13 mouse cellular contexts compared by ENCODE assay signal in the genomic region with DNA sequence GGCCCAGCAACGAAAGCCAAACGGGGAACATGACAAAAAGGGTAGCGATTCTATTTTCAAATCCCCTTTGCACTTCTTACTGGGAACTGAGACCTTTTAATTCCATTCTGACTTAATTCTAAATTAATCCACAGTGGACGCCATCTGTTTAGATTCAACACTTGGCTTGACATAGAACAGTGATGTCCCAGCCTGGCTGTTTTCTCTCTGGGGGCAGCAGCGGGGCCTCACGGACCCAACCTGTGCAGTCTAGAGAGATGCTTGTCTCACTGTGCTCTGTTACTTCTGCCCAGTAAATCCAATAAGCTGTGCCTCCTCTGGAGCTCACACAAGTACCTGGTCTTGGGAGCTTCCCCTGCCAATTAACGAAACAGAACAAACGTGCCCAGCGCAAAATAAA. TPM values are rescaled to one million over a fixed set of nuclear protein-coding genes. Genes with fewer than 3 reads are reported as not detected.
DNase-seq lines count a peak whose midpoint lies in the region; ATAC-seq lines count a peak whose summit lies in the region.
"Had no signal": no experiment of that assay in that cellular context is flagged by ENCODE, and none has a peak within 500 bp of the region (broad histone marks: within the 10 kb centered on the region; RNA-seq: fewer than 3 reads in every experiment).

No protein-coding gene starts in this region.

- H3K9ac ChIP-seq in forebrain, embryonic 12.5 days, result no peak overlapping the region
- no peak overlapping the region for H3K9ac ChIP-seq in forebrain, embryonic 16.5 days (replicated peaks; ENCODE audit: low read depth, low read length)
- no peak overlapping the region for H3K9ac ChIP-seq in kidney, embryonic 14.5 days (ENCODE audit: low read depth, low read length)
- H3K9ac ChIP-seq in liver, embryonic 11.5 days (ENCODE audit: low read depth, low read length), result no peak overlapping the region
- H3K9ac ChIP-seq: liver, embryonic 14.5 days had no signal

- peak overlapping the region; percentile 27; the same call in 1 of the 2 replicates for H3K27ac ChIP-seq in forebrain, embryonic 12.5 days
- no peak overlapping the region for H3K27ac ChIP-seq in forebrain, embryonic 16.5 days (ENCODE audit: low read length)
- H3K27ac ChIP-seq in kidney, embryonic 14.5 days (ENCODE audit: low read depth, low read length), result peak overlapping the region; percentile 92; the same call in 1 of the 2 replicates
- H3K27ac ChIP-seq in brown adipose tissue, adult 24 weeks (replicated peaks; ENCODE audit: low read depth, low read length), result peak overlapping the region; percentile 99; the same call in 1 of the 2 replicates
- H3K27ac ChIP-seq in limb, embryonic 10.5 days, result peak overlapping the region; percentile 84
- no peak overlapping the region for H3K27ac ChIP-seq in liver, embryonic 11.5 days (ENCODE audit: low read depth, low read length)
- H3K27ac ChIP-seq: liver, embryonic 14.5 days had no signal

- peaks cover 49% of the 10 kb centered on the region for H3K4me1 ChIP-seq in forebrain, embryonic 12.5 days
- H3K4me1 ChIP-seq in forebrain, embryonic 16.5 days (replicated peaks; ENCODE audit: control insufficient read depth, insufficient read depth, low read length), result peaks cover 25% of the 10 kb centered on the region
- peaks cover 51% of the 10 kb centered on the region for H3K4me1 ChIP-seq in kidney, embryonic 14.5 days (ENCODE audit: control insufficient read depth, insufficient read depth, low read length)
- H3K4me1 ChIP-seq in brown adipose tissue, adult 24 weeks (ENCODE audit: control insufficient read depth, insufficient read depth, insufficient read length, low read length), result peaks cover 23% of the 10 kb centered on the region
- H3K4me1 ChIP-seq in limb, embryonic 10.5 days, result peaks cover 70% of the 10 kb centered on the region
- H3K4me1 ChIP-seq in liver, embryonic 11.5 days (replicated peaks; ENCODE audit: control insufficient read depth, insufficient read depth, low read length), result peaks cover 52% of the 10 kb centered on the region

- WGBS in forebrain, embryonic 12.5 days, result 62% methylated on average over 9 of the region's 9 CpGs
- 40% methylated on average over 9 of the region's 9 CpGs for WGBS in forebrain, embryonic 16.5 days
- 55% methylated on average over 9 of the region's 9 CpGs for WGBS in kidney, embryonic 14.5 days
- WGBS in limb, embryonic 10.5 days, result 58% methylated on average over 9 of the region's 9 CpGs
- WGBS in liver, embryonic 11.5 days, result 79% methylated on average over 9 of the region's 9 CpGs

- no peaks in the 10 kb centered on the region for H3K9me3 ChIP-seq in forebrain, embryonic 12.5 days
- H3K9me3 ChIP-seq in forebrain, embryonic 16.5 days (ENCODE audit: control insufficient read depth, low read length), result no peaks in the 10 kb centered on the region
- H3K9me3 ChIP-seq in kidney, embryonic 14.5 days (ENCODE audit: control insufficient read depth, low read length), result no peaks in the 10 kb centered on the region
- H3K9me3 ChIP-seq in limb, embryonic 10.5 days (replicated peaks), result no peaks in the 10 kb centered on the region
- H3K9me3 ChIP-seq in liver, embryonic 11.5 days (ENCODE audit: control insufficient read depth, low read length), result no peaks in the 10 kb centered on the region

- no peaks in the 10 kb centered on the region; the same call in 1 of the 2 replicates for H3K36me3 ChIP-seq in forebrain, embryonic 12.5 days (replicated peaks)
- H3K36me3 ChIP-seq in forebrain, embryonic 16.5 days (ENCODE audit: control insufficient read depth, insufficient read depth), result no peaks in the 10 kb centered on the region
- H3K36me3 ChIP-seq in kidney, embryonic 14.5 days (ENCODE audit: control insufficient read depth, insufficient read depth, low read length), result no peaks in the 10 kb centered on the region; the same call in 1 of the 2 replicates
- H3K36me3 ChIP-seq in limb, embryonic 10.5 days, result peaks cover 13% of the 10 kb centered on the region
- no peaks in the 10 kb centered on the region; the same call in 1 of the 2 replicates for H3K36me3 ChIP-seq in liver, embryonic 11.5 days (ENCODE audit: control insufficient read depth, insufficient read depth, low read length)

- DNase-seq in kidney, postnatal 36 days, result no peak
- DNase-seq in limb, embryonic 10.5 days (ENCODE audit: low spot score), result no peak
- DNase-seq in liver, embryonic 11.5 days (ENCODE audit: low spot score), result no peak
- DNase-seq in spleen, adult 18-20 months, result no peak
- DNase-seq: layer of hippocampus, adult 9-11 months; right cerebral cortex, postnatal 25 days; thymus, adult 2 months had no signal

- no peak overlapping the region for H3K4me2 ChIP-seq in forebrain, embryonic 12.5 days
- no peak overlapping the region for H3K4me2 ChIP-seq in forebrain, embryonic 16.5 days (ENCODE audit: low read length)
- H3K4me2 ChIP-seq in kidney, embryonic 14.5 days (replicated peaks; ENCODE audit: low read depth, low read length), result no peak overlapping the region
- H3K4me2 ChIP-seq in liver, embryonic 11.5 days, result no peak overlapping the region

- no peak for ATAC-seq in forebrain, embryonic 12.5 days (ENCODE audit: low FRiP score)
- no peak for ATAC-seq in forebrain, embryonic 16.5 days
- ATAC-seq in kidney, embryonic 14.5 days (ENCODE audit: low FRiP score, low TSS enrichment), result no peak
- ATAC-seq in liver, embryonic 11.5 days (replicated peaks; ENCODE audit: low FRiP score), result no peak

- no peak overlapping the region for H3K4me3 ChIP-seq in forebrain, embryonic 12.5 days (replicated peaks)
- H3K4me3 ChIP-seq in forebrain, embryonic 16.5 days (replicated peaks; ENCODE audit: low read length), result no peak overlapping the region
- no peak overlapping the region for H3K4me3 ChIP-seq in kidney, embryonic 14.5 days (ENCODE audit: low read length)
- no peak overlapping the region for H3K4me3 ChIP-seq in brown adipose tissue, adult 24 weeks (ENCODE audit: insufficient read depth, low read depth, low read length)
- H3K4me3 ChIP-seq in limb, embryonic 10.5 days, result no peak overlapping the region
- H3K4me3 ChIP-seq in liver, embryonic 11.5 days (ENCODE audit: low read depth, low read length), result no peak overlapping the region
- H3K4me3 ChIP-seq: erythroblast, embryonic 14.5 days had no signal

- peaks cover 52% of the 10 kb centered on the region for H3K27me3 ChIP-seq in forebrain, embryonic 12.5 days
- H3K27me3 ChIP-seq in forebrain, embryonic 16.5 days (replicated peaks; ENCODE audit: control insufficient read depth, insufficient read depth, low read length), result no peaks in the 10 kb centered on the region
- no peaks in the 10 kb centered on the region for H3K27me3 ChIP-seq in kidney, embryonic 14.5 days (ENCODE audit: control insufficient read depth, insufficient read depth, low read length)
- 0 out of 2 replicates have a peak, but pooled peaks cover 8% of the 10 kb centered on the region for H3K27me3 ChIP-seq in limb, embryonic 10.5 days (ENCODE audit: low read depth, poor library complexity, severe bottlenecking)
- H3K27me3 ChIP-seq in liver, embryonic 11.5 days (replicated peaks; ENCODE audit: control insufficient read depth, insufficient read depth, low read length), result no peaks in the 10 kb centered on the region

RNA-seq across cellular contexts. Expression of a gene that starts 56.5 kb away (rescaled TPM):
- 18.3 and 23.4 TPM in 2 replicates for polyA plus RNA-seq in forebrain, embryonic 12.5 days (2016; fragmentation: Nextera tagmentation; extraction: Ambion mirVana)
- polyA plus RNA-seq in forebrain, embryonic 16.5 days (2015; fragmentation: Nextera tagmentation; extraction: Ambion mirVana), result 12.4 and 16.3 TPM in 2 replicates
- 35.0 and 69.0 TPM in 2 replicates for polyA plus RNA-seq in kidney, embryonic 14.5 days (2014; fragmentation: Nextera tagmentation; extraction: Ambion mirVana)
- 28.5 and 28.8 TPM in 2 replicates for polyA plus RNA-seq in brown adipose tissue, adult 24 weeks (2012; ENCODE audit: insufficient read depth, insufficient read length, missing spikeins)
- 41.1 and 41.4 TPM in 2 replicates for polyA plus RNA-seq in limb, embryonic 10.5 days (2016; fragmentation: Nextera tagmentation; extraction: Ambion mirVana)
- polyA plus RNA-seq in liver, embryonic 11.5 days (2014; fragmentation: Nextera tagmentation; extraction: Ambion mirVana), result 51.9 and 61.4 TPM in 2 replicates

Comparison
In these comparisons a context has a peak if more than half of its experiments do, and no peak if none do; other contexts are left out.
1. H3K27ac ChIP-seq: peak in forebrain, embryonic 12.5 days (single experiment), kidney, embryonic 14.5 days (single experiment), brown adipose tissue, adult 24 weeks (single experiment) and limb, embryonic 10.5 days (single experiment); none in forebrain, embryonic 16.5 days (single experiment) and liver, embryonic 11.5 days (single experiment).